Mouse (Mus musculus) limb, embryonic 12.5 days (tissue): Measurements from ENCODE around the gene Fam155a. TPM values are rescaled to one million over a fixed set of nuclear protein-coding genes. Genes with fewer than 3 reads are reported as not detected.

Experiments used
- ATAC-seq: fragments of 200-750 bp; cut with Nextera tagmentation; 2 replicates; pipeline ENCODE4 v1.8.0; 2017; ENCODE audit warnings: low read depth, moderate TSS enrichment; ENCODE audit not compliant: insufficient number of reproducible peaks, insufficient read depth, low FRiP score, low TSS enrichment
- H3K27ac ChIP-seq: fragments of 300-500 bp; sonication (generic); 2 replicates; pipeline ENCODE4 v1.5.1; 2016; ENCODE audit warnings: mild to moderate bottlenecking, moderate library complexity
- H3K27me3 ChIP-seq: fragments of 300-500 bp; sonication (generic); 2 replicates; pipeline ENCODE4 v1.6.1; 2016; ENCODE audit warnings: mild to moderate bottlenecking, moderate library complexity
- H3K36me3 ChIP-seq: fragments of 300-500 bp; sonication (generic); 2 replicates; pipeline ENCODE4 v1.6.1; 2016; ENCODE audit warnings: mild to moderate bottlenecking, moderate library complexity
- H3K4me1 ChIP-seq: fragments of 300-500 bp; sonication (generic); replicated peaks from 2 replicates; pipeline ENCODE4 v1.6.1; 2016
- H3K4me2 ChIP-seq: fragments of 300-500 bp; sonication (generic); 2 replicates; pipeline ENCODE4 v1.6.1; 2016; ENCODE audit warnings: mild to moderate bottlenecking, moderate library complexity
- H3K4me3 ChIP-seq: fragments of 300-500 bp; sonication (generic); replicated peaks from 2 replicates; pipeline ENCODE4 v1.5.1; 2016; ENCODE audit warnings: mild to moderate bottlenecking
- H3K9ac ChIP-seq: fragments of 300-500 bp; sonication (generic); replicated peaks from 2 replicates; pipeline ENCODE4 v1.6.1; 2016; ENCODE audit warnings: mild to moderate bottlenecking, moderate library complexity
- H3K9me3 ChIP-seq: fragments of 300-500 bp; sonication (generic); 2 replicates; pipeline ENCODE4 v1.6.1; 2016; ENCODE audit warnings: mild to moderate bottlenecking, moderate library complexity
- WGBS: fragments of 180-500 bp; shearing (Covaris S2); methylation state at CpG from one replicate; pipeline ENCODE4 v1.1.7; 2016; 5-methylcytosine and 5-hydroxymethylcytosine counted together
- microRNA-seq: library from miRNA; unstranded; fragments of <30 nt; microRNA quantifications from one replicate; pipeline ENCODE4, GENCODE M21; 2017
- polyA plus RNA-seq: library from polyadenylated mRNA; unstranded; fragments of >200 nt; fragmentation: Nextera tagmentation; extraction: Ambion mirVana; gene quantifications from 2 replicates; pipeline ENCODE4 v1.2.1, GENCODE M21; 2016

The Fam155a gene
- polyA plus RNA-seq, 1 experiment from 2014 or later: 0.99 TPM

DNA sequence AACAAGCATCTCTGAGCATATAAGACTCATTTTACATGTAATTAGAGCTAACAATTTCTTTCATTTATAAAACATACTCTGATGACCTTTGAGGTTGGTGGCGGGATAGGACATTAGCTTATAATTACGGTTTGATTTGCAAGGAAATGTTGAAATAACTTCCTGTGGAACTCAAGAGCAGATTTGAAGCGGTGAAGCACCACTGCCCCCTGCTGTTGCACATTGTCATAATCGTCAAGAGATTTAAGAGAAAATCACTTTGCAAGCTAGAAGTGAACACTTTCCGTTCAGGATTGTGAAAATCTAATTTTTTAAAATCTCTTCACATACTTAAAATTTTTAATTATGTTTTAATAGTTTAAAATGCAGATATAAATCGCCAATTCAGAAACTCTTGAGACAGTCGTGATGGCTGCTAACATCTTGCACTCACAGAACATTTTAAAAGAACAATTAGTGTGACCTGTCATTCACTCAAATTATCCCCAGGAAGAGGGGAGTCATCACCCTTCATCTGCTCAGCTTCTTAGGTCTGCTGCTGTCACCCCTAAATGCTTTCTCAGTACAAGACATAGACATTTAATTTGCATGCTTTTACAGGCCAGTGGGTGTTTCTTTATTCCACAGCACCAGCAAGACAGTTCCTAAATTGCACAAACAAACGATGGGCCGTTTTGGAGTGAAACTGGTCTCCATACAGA, 595.9 kb downstream of the Fam155a start:
- no peaks in the 10 kb centered on the region for H3K36me3 ChIP-seq
- no peak overlapping the region for H3K4me2 ChIP-seq
- no peak overlapping the region for H3K4me3 ChIP-seq
- ATAC-seq: no peak
- H3K4me1 ChIP-seq: no peaks in the 10 kb centered on the region
- no peak overlapping the region for H3K9ac ChIP-seq
- H3K27ac ChIP-seq: no peak overlapping the region
- WGBS: 30% methylated on average over 9 of the region's 9 CpGs
- H3K9me3 ChIP-seq: no peaks in the 10 kb centered on the region
- H3K27me3 ChIP-seq: 0 out of 2 replicates have a peak, but pooled peaks cover 5% of the 10 kb centered on the region

DNA sequence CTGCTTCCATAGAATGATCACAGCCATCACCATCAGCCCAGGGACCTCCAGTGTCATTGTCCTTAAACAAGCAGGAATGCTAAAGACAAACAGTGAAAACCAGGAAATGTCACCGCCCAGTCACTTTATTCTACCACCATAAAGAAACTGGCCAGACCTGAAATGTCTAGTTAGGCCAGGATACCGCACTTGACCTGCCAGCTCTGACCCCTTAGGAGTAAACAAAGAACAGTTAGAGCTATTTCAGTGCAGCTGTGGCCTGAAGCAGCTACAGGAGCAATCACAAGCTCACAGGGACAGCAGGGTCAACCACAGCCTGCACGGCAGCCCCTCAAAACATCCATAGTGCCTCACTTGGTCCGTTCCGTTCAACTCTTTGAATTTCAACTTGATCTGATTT, 599.1 kb downstream of the Fam155a start:
- Histone ChIP-seq H3K9me3 (no peaks in the 10 kb centered on the region), H3K36me3 (no peaks in the 10 kb centered on the region), H3K4me2 (no peak overlapping the region), H3K4me1 (no peaks in the 10 kb centered on the region), H3K9ac (no peak overlapping the region), H3K4me3 (no peak overlapping the region), H3K27me3 (0 out of 2 replicates have a peak, but pooled peaks cover 5% of the 10 kb centered on the region), H3K27ac (no peak overlapping the region)
- 81% methylated on average over 5 of the region's 5 CpGs for WGBS
- no peak for ATAC-seq

DNA sequence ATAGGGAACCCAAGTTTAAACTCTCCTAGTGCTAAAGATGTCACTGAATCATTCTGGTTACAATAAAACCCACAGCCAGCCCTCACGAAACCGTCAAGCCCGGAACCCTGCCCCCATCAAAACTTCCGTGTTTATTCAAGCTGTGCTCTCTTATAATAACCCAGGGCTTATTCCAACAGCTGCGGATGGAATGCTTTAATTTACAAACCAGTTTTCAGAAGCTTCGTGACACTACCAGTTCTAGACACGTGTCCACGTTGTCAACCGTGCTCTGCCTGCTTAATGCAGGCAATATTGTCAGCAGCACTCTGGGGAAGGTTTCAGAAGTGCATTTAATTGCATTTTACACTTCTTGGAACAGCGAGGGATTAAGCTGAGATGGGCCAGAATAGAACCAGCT, 603.0 kb downstream of the Fam155a start:
- no peak overlapping the region for H3K4me2 ChIP-seq
- no peak for ATAC-seq
- no peaks in the 10 kb centered on the region for H3K4me1 ChIP-seq
- no peak overlapping the region for H3K27ac ChIP-seq
- no peaks in the 10 kb centered on the region for H3K27me3 ChIP-seq
- H3K4me3 ChIP-seq: no peak overlapping the region
- H3K9ac ChIP-seq: no peak overlapping the region
- H3K9me3 ChIP-seq: no peaks in the 10 kb centered on the region
- H3K36me3 ChIP-seq: no peaks in the 10 kb centered on the region
- WGBS: 69% methylated on average over 10 of the region's 10 CpGs

DNA sequence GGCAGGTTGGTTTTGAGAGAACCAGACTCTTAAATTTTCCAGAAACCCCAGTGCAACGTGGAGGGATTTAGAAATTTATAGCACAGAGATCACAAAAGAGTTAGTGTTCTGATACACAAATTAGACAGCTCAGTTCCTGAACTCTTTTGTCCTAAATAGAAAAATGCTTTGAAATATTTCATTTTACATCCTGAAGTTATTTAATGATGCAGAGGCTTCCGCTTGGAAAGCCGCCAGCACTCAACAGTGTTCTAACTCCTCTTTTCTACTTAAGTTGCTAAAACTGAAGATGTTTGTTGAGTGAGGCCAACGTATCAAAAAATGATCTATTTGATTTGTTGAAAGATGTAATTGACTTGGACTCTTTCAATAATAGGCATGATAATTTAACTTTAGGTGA, 609.4 kb downstream of the Fam155a start:
- 78% methylated on average over 4 of the region's 4 CpGs for whole genome bisulfite sequencing
- no peak for ATAC-seq
- Histone ChIP-seq H3K27ac (no peak overlapping the region), H3K4me1 (peaks cover 6% of the 10 kb centered on the region; the same call in 1 of the 2 replicates), H3K4me3 (no peak overlapping the region), H3K9me3 (no peaks in the 10 kb centered on the region), H3K27me3 (no peaks in the 10 kb centered on the region), H3K36me3 (no peaks in the 10 kb centered on the region), H3K4me2 (no peak overlapping the region), H3K9ac (no peak overlapping the region)

DNA sequence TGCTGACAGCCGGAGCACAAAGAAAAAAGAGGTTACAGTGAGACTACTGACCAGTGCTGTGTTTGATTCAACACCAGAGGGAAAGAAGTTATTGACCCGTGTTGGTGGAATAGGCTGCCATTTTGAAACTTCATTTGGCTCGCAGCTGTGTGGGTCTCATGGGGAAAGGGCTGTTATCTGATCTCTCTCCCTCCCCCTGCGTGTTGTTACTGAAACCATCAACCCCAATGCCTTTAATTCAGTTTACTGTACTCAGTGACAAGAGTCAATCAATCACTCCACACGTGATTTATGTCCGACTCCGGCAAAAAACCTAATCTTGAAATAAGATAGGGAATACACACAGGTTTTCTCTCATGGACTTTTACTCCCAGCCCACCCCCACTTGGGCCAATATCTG, 611.6 kb downstream of the Fam155a start:
- ATAC-seq: no peak
- Histone ChIP-seq H3K4me2 (no peak overlapping the region), H3K36me3 (no peaks in the 10 kb centered on the region), H3K9ac (no peak overlapping the region), H3K4me1 (peaks cover 6% of the 10 kb centered on the region; the same call in 1 of the 2 replicates), H3K9me3 (no peaks in the 10 kb centered on the region), H3K27me3 (no peaks in the 10 kb centered on the region), H3K27ac (no peak overlapping the region), H3K4me3 (no peak overlapping the region)
- WGBS: 69% methylated on average over 7 of the region's 7 CpGs

DNA sequence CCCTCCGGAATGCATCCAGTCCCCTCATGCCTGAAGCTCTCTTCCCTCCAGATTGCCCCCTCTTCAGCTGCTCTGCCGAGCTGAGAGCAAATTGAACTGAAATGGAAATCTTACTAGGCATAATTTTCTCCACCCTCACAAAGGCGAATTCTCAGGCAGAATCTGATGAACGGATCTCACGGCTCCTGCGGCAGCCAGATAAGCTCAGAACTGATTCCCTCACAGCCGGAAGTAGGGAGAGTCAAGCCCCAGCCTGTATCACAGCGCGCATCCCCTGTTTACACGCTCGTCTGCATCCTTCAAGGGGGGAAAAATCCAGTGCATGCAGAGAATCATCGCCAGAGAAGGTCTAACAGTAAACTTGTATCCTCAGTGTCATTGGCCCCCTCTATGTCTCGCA, 612.3 kb downstream of the Fam155a start:
- no peak overlapping the region for H3K9ac ChIP-seq
- ATAC-seq: no peak
- H3K4me3 ChIP-seq: no peak overlapping the region
- H3K4me1 ChIP-seq: peaks cover 6% of the 10 kb centered on the region; the same call in 1 of the 2 replicates
- no peak overlapping the region for H3K4me2 ChIP-seq
- no peak overlapping the region for H3K27ac ChIP-seq
- H3K9me3 ChIP-seq: no peaks in the 10 kb centered on the region
- WGBS: 78% methylated on average over 13 of the region's 13 CpGs
- H3K36me3 ChIP-seq: no peaks in the 10 kb centered on the region
- H3K27me3 ChIP-seq: no peaks in the 10 kb centered on the region

DNA sequence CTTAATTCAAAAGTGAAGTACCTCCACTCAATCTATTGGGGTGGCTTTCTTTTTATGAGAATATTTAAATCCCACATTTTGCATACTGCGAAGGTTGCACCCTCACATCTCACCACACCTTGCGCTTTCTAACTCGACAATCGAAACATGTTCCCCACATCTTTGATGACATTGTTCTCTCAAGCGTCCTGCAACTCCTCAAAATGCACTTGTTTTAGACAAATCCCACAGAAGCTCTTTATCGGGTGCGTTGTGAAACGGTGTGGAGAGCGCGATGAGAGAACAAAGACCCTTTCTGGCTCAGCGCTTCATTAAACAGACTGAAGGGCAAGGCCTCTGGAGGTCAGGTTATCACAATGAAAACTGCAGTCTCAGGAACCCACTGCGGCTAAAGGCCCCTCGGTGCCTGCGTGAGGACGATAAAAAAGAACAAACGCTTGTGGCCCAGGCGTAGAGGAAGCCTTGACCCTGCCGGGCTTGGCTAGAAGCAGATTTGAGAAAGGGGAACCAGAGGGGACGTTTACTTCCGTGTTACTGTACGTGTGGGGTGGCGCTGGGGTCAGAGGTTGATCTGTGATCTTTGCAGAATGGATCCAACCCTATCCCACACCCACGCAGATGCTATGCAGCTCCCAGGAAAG, 613.7 kb downstream of the Fam155a start:
- Histone ChIP-seq H3K4me2 (peak overlapping the region; percentile 10; the same call in 1 of the 2 replicates), H3K9me3 (no peaks in the 10 kb centered on the region), H3K27ac (no peak overlapping the region), H3K36me3 (no peaks in the 10 kb centered on the region), H3K9ac (no peak overlapping the region), H3K27me3 (no peaks in the 10 kb centered on the region), H3K4me1 (peaks cover 6% of the 10 kb centered on the region; the same call in 1 of the 2 replicates), H3K4me3 (no peak overlapping the region)
- no peak for ATAC-seq
- 46% methylated on average over 23 of the region's 23 CpGs for WGBS

Small RNAs within 50 kb of the gene (microRNA-seq; reads per million reads assigned to microRNA genes)
- gene Gm47312: not detected

Other genes with a start within 250 kb of the Fam155a start
- gene Gm10217, start 93.1 kb upstream of the Fam155a start, polyA plus RNA-seq: not detected in 2 replicates
- gene Lig4, start 206.5 kb upstream of the Fam155a start, polyA plus RNA-seq: 6.2 and 7.9 TPM in 2 replicates
- 21.4 and 22.0 TPM in 2 replicates for gene Abhd13, start 206.5 kb upstream of the Fam155a start, polyA plus RNA-seq
- 0.53 and 0.54 TPM in 2 replicates for gene Tnfsf13b, start 235.3 kb upstream of the Fam155a start, polyA plus RNA-seq